Mouse (Mus musculus) urinary bladder, postnatal 36 days (tissue): Measurements from ENCODE around the gene Tas2r105.

ENCODE experiments used
- DNase-seq, 2 experiments: peaks; one replicate each; pipeline ENCODE4 v3.0.0; 2022; ENCODE audit warnings: low spot score in 2 of 2, mixed read lengths in 1 of 2

Gene Tas2r105

DNA sequence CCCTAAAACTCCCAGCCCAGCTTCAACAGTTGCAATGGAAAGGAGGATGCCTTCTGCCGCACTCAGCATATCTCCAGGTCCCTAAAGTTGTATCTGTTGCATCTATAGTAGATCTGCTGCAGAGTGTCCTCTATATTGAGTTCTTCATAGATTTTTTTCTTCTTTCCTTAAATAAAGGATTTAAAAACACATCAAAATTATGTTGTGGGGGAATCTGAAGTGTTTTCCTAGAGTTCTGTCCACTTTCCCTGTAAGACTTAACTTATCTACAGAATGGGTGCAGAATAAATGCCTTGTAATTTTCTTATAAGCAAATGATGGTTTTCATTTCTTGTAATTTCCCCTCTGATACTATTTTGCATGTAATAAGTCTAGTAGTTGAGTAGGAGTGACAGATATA, at the start of gene Tas2r105:
TSS of gene Tas2r105 (minus strand) at position 101 of the 400 bp plus-strand sequence.
- DNase-seq: no peak

DNA sequence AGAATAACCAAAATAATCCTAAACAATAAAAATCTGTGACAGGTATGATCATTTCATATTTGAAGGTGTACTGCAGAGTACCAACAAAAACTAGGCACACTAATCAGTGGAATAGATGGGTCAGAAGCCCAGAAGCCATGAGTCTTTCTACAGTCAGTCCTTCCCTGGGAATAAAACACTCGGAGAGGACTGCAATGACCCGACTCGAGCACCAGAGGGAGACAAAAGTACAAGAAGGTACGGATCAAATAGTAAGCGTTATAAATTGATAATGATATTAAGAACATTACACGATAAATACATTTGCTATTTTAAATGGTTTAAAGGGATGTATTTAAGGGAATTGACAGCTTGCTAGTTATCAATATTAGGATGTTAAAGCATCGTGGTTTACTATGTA, 25.5 kb upstream of the Tas2r105 start:
- DNase-seq: no peak

DNA sequence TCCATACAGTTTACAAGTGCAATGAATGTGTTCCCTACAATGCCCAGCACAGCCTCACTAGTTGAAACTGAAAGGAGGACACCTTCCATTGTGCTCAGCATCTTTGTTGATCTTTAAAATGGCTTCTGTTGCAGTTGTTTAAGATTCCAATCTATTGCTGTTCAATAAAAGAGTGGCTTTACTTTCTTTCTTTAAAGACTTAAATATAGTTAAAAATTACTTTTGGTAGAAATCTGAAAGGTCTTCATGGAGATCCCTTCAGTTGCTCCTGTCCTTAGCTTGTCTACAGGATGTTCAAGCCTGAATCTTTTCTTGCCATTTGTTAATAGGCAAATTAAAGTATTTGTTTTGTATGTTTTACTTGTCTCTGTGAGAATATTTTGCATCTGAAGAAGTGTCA, 2.7 kb upstream of the Tas2r105 start, which contains the start of gene Tas2r114:
TSS of gene Tas2r114 (minus strand) at position 101 of the 400 bp plus-strand sequence.
- DNase-seq: no peak

GRCm38 (mm10) chr6:131685644-131686043, 1.7 kb downstream of the Tas2r105 start, which contains the start of gene Tas2r104:
Gene Tas2r104 (minus strand): TSS chr6:131685744.
- no peak for DNase-seq

DNA sequence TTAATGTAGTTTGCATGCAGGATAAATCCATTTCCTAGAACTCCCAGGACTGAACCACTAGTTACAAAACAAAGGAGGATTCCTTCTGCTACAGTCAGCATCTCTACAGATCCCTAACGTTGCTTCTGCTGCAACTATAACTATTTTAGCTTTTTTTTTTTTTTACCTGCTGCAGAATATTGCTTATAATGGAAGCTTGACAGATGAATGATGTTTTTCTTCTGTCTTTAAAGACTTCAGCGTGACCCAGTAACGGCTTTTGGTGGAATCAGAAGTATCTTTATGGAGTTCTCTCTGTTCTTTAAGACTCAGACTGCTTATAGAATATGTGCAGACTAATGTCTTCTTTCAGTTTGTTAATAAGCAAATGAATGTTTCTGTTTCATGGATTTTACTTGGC, 8.5 kb downstream of the Tas2r105 start, which contains the start of gene Tas2r106:
TSS of gene Tas2r106 (minus strand) at position 101 of the 400 bp plus-strand sequence.
- DNase-seq: no peak

DNA sequence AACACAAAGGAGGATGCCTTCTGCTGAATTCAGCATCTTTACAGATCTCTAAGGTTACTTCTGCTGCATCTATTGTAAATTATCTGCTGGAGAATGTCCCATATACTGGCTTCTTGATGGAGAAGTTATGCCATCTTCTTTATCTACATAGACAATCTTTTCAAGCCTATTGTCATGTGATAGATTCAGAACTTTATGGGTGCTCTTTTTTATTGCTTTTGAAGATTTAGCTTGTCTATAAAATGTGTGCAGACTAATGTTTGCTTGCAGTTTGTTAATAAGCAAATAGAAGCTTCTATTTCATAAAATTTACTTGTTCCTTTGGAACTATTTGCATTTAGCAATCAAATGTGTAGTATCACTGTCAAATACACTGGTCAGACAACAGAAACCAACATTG, 27.2 kb downstream of the Tas2r105 start, which contains the start of gene Tas2r107:
TSS of gene Tas2r107 (minus strand) at position 101 of the 400 bp plus-strand sequence.
- no peak for DNase-seq
